Mouse (Mus musculus): ENCODE results near the gene Gm21425.
"Not testable (repeated sequence)": the region's sequence is repeated elsewhere in the genome, so short reads cannot be mapped to it uniquely, and the experiment has no call there.

The Gm21425 gene

DNA sequence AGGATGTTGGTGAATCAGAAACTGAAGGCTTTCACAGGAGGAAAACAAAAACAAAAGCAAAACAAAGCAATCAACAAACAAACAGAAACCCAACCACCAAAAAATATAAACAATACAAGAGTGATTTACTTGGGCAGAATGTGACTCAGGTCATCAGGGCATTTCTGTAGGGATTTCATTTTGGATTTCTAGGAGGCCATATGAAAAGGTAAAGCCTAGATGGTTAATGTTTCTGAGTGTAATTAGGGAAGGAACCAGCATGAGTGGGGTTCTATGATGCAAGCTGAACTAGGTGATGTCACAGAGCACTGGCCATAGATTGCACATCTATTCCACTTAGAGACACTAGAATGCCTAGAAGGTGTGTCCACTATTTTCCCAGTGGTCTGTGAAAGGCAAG is at the start of gene Gm21425:
Gm21425 (plus strand) TSS at position 301 of the 400 bp plus-strand sequence.
- DNase-seq (ENCODE audit: low spot score in 2 of 2) = not testable (repeated sequence)

- not testable (repeated sequence) for DNase-seq (ENCODE audit: low spot score in 2 of 2)
Measured at GRCm38 (mm10) chrY:13133392-13133791, 28.4 kb upstream of the Gm21425 start, which contains the start of gene Gm21891. Gene Gm21891, minus strand, starts transcription at chrY:13133492.

Measured in right cerebral cortex, adult 2 months (tissue).